Mouse (Mus musculus) cerebellum, adult 2 months (tissue): ENCODE results near the gene Rasa3.

Source experiments
- CTCF ChIP-seq: fragments of 200-500 bp; IDR thresholded peaks from 2 replicates; pipeline ENCODE4 v1.5.1; 2011; ENCODE audit warnings: low read depth, mild to moderate bottlenecking, control low read depth, low read length, moderate library complexity, borderline replicate concordance; ENCODE audit not compliant: insufficient read depth
- POLR2A ChIP-seq: fragments of 200-500 bp; IDR thresholded peaks from 2 replicates; pipeline ENCODE4 v1.6.1; 2011; ENCODE audit warnings: low read length, control low read depth, borderline replicate concordance; ENCODE audit not compliant: insufficient read depth

DNA sequence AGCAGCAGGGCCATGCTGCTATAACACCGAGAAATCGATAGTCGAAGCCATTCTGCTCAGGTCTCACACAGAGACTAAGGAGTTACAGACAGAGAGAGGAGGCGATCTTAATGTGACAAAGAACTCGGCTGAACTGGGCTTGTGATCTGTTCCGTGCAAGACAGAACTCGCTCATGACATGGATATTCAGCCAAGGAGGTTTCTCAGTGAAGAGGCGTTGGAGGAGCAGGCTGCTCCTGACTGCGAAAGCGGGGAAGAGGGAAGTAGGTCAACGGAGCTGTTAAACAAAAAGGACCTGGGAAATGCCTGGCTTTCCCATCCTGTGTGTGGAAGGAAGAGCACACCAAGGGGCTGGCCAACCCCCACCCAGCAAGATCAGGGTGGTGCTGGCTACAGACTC, 105.4 kb downstream of the Rasa3 start:
- TF ChIP-seq CTCF (no peak), POLR2A (no peak)
